Mouse (Mus musculus) CD4-positive, CD25-positive, alpha-beta regulatory T cell, adult 2 months (primary cell): Measurements from ENCODE around the gene Pex14.

Experiments used
- DNase-seq: peaks from one replicate; pipeline ENCODE4 v3.0.0-alpha.2; 2012; ENCODE audit warnings: low read depth, low spot score

Pex14 gene

DNA sequence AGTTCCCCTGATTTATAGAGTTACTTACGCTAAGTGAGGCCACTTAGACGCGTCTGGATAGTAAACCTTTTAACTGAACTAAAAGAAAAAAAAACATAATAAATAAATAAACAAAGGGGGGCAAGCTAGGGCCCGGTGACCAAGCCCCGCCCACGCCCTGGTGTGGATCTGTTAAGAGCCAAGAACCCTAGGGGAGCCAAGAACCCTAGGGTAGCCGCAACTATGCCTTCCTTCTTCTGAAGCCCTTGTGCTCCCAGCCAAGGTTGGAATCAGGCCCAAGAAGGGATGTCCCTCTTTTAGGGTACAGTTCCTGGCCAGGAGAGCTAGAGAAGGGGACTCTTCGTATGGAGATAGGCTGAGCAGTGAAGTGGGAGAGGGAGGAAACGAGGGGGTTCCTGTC is 176.3 kb downstream of the Pex14 start:
- no peak for DNase-seq

DNA sequence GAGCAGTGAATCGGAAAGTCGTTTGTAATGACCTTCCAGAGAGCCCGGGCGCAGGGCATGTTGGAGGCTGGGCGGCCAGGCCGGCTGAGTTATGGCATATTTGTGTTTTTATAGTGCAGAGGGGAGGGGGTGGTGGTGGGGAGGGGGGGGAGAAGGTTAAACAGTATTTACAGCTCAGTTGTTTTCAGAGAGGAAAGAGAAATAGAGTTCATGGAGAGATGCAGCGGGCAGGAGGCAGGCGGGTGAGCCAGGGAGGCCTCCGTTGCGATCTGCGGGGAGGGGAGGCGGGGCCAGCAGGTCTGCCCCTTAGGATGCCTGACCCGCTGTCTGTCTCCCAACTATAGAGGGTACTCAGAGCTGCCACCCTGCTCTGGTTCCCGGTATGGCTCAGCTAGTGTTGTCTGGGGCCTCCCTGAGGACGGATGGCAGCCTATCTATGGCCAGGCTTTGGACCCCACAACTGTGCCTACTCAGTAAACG is 177.4 kb downstream of the Pex14 start:
- no peak for DNase-seq

DNA sequence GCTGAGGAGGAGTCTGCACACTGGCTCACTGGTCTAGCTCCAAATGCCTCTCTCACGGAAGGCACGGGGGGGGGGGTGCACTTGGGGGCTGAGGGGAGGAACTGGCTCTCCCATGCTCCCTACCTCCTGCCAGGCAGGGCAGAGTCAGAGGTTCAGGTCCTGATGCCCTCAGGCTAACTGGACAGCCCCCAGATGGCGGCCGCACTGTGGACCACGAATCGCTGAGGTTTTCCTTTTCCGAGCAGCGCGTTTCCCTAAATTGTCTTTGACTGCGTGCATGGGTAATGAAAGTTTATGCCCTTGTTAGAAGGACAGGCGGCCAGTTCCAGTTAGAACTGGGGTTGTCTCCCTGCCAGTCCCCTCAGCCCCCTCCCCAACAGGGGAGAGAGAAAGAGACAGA is 179.1 kb downstream of the Pex14 start:
- no peak for DNase-seq

DNA sequence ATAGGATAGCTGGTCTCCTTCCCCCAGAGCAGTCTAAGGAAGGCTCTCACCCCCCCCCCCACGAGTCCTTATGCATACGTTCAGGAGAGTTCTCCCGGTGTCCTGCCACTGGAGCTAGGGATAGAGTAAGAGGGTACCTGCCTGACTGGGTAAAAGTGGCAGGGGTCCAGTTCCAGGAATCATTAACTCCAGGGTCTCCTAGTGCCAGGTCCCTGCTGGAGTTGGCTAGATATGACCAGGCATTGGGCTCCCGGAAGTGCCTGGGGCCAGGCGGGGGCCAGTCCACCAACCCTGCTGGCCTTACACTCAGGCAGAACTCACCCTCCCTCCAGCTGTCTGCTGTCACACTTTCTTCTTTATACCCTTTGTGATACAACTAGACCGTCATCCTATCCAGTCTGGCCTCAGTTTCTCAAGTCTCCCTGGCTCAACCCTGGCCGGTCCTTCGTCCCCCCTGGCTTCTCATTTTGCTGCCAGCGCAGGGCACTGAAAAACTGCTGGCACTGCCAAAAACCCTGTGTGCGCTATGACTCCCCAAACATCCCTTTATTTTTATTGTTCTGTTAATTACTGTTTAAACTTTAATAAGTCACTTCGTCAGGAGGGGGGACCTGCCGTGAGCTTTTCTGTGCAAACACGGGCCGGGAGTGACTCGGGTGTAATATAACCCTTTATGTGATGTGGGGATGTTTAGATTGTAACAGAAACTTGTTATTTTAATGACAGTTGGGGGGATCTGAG is 180.8 kb downstream of the Pex14 start:
- DNase-seq, result no peak

DNA sequence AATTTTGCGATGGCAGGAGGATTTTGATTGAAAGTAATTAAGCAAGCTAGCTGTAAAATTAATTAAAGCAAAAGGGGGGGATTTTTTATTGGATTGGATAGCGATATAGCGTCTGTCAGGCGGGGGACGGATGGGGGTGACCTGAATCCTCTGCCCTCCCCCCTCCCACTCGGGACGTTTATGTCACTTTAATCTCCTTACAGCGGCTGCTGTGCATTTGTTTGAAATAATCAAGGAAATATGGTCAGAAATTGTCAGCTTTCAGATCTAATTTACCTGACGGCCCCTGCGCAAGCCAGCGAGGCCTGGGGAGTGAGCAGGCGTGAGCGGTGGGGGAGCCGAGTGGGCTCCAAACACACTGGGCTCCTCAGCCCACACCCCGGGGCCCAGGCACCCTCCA is 183.8 kb downstream of the Pex14 start:
- DNase-seq, result no peak

DNA sequence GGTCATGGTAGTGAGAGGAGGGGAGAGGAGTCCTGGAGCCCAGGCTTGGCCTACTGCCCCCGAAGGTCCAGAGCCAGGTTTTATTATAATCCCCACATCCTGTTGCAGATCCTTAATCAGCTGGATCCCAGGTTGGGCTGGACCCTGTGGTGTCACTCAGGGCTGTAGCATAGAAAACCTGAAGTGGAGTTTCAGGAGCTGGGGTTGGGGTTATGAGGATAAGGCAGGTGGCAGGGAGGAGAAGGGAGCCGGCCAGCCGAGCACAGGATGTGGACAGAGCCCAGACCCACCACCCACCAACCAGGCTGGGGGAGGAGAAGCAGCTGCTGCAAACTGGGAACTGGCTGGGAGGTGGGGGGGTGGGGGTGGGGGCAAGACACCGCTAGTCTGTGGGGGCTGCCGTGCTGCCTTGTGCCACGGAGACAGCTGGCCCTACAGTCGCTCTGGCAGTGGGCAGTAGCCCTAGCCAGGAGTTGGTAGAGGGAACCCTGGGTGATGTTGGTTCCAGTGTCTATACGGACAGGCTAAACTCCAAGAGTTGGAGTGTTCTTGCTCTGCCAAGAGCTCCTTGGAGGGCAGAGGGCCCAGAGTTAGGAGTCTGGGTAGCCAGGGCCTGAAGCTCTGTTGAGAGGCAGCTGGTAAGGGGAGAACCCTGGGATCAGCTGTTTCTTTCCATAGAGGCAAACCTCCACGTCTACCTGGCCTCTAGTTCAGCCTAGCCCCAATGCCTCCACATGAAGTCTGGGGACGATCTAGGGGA is 184.6 kb downstream of the Pex14 start:
- no peak for DNase-seq

DNA sequence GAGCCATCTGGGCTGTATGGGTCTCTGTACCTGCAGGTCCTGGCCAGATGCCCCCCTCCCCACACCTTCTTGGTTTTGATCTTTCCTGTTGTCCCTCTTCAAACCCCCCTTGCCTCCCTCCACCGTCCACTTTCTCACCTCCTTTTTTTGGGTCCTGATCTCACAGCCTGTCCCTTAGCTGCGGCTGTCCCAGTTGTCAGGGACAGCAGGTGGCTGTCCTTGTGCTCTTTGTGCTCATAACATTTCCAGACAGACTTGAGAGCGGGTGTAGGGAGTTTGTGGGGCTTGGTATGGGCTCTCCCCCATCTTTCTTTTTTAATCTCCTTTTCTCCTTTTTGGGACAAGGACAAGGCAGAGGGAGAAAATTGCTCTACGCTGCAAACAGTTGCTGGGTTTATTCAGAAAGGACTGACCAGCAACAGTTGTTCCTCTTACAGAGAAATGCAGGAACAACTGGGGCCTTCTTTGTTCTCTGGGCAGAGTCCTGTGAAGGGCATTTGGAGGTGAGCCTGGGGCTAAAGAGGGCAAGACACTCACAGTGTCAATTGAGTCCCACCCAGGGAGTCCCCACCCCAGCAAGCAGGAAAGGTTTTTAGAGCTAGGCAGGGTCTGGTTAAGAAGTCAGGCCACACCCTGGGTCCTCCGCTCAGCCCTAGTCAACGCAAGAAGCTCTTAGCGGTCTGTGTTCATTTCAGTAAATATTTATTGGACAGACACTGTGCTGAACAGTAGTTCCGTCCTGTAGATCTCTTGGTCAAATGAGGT is 186.7 kb downstream of the Pex14 start:
- DNase-seq, result no peak

DNA sequence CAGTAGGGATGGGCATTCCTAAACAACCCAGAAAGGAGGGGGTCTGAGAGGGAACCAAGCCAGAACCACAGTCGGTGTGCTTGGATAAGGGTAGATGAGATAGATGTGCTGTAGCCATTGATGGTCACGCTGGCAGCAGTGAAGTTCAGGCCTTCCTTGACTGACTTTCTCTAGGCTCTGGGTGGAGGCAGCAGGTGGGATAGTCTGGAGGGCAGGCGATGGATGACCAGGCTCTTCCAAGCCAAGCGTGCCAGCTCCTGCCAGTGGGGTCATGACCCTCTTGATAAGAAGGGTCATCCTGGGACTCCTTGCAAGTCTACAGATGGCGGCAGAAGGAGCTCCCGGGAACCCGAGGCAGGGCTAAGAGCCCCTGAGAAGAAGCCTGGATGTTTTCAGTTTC is 187.5 kb downstream of the Pex14 start:
- DNase-seq, result no peak
